Mouse (Mus musculus) urinary bladder, postnatal 25 days (tissue): Measurements from ENCODE around the gene Efna2.
"Not testable (repeated sequence)": the region's sequence is repeated elsewhere in the genome, so short reads cannot be mapped to it uniquely, and the experiment has no call there.

Experiments
- DNase-seq: peaks from one replicate; pipeline ENCODE4 v3.0.0; 2022; ENCODE audit warnings: low spot score

Gene Efna2

GRCm38 (mm10) chr10:80190491-80191051 is 11.3 kb downstream of the Efna2 start:
- no peak for DNase-seq

GRCm38 (mm10) chr10:80193976-80194375 is 14.7 kb downstream of the Efna2 start:
- no peak for DNase-seq

GRCm38 (mm10) chr10:80194441-80194840 is 15.2 kb downstream of the Efna2 start:
- no peak for DNase-seq

DNA sequence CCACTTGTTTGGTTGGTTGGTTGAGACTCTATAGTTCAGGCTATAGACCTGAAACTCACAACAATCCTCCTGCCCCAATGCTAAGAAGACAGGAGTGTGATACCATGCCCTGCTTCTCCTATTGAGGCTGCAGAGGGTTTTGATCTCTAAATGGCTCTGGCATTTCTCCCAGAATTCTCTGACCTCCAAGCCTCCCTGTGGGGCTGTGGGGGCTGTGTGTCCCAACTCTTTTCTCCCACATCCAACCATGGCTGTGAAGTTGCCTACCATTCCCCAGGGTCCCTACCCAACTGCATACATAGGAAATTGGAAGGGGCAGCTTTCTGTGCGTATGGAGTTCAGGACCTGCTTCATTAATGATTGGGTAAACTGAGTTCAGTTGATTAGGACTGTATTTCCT is 16.9 kb downstream of the Efna2 start:
- DNase-seq: no peak

- DNase-seq: no peak
Measured at GRCm38 (mm10) chr10:80196778-80197581, 17.7 kb downstream of the Efna2 start.

DNA sequence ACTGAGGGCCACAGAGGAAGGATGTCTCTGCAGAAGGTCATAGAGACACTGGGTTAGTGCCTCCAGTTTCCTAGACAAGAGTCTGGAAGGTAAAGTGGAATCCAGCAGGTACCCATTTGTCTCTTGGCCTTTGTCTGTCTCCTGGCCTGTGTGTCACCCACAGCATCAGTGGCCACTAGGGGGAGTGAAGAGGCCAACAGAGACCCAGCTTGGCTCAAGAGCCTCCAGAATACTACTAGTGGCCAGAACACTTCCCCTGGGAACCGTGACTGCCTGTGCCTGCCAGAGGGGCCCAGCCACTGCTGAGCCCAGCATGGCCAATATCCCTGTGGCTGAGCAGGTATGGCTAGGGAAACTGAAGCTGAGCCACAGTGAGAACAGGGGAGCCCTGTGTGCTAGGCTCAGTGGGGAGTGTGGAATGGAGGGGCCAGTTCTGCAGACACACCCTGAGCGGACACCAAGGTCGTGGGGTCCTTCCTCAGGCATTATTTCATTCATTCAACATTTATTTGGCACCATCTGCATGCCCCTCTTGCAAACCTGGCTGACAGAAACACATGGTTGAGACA is 20.2 kb downstream of the Efna2 start:
- DNase-seq: peak; percentile 75

DNA sequence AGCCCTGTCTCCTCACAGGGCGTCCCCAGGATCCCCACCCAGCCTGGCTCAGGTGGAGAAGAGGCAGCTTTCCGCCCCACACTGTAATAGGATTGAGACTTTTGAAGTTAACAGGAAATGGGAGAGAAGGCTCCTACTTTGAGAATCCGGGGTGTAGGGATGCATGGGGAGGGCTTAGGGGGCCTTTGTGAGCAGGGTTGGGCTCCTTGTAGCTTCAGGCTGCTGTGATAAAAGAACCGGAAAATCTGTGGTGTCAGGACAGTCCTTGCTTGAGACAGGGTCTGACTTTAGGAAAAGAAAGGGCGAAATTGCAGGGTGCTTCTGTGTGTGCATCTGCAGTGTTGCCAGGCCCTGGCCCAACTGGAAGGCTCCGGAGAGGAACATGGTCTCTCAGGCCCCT is 21.2 kb downstream of the Efna2 start:
- DNase-seq: no peak

DNA sequence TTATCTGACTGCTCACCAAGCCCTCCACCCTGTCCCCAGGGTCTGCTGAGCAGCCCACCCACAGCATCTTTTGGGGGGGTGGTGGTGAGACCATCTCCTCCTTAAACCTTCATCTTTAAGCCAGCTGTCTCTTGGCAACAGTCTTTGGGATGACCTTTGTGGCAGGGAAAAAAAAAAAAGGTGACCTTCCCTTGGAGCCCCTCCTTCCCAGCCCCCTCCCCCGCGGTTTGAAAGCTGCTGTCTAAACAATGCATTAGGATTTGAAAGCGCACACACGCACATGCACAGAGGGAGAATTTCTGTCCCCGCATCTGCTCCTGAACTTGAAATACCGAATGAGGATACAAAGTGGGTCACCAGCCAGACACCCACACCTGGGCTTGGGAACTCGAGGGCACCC is 24.8 kb downstream of the Efna2 start:
- DNase-seq: no peak

DNA sequence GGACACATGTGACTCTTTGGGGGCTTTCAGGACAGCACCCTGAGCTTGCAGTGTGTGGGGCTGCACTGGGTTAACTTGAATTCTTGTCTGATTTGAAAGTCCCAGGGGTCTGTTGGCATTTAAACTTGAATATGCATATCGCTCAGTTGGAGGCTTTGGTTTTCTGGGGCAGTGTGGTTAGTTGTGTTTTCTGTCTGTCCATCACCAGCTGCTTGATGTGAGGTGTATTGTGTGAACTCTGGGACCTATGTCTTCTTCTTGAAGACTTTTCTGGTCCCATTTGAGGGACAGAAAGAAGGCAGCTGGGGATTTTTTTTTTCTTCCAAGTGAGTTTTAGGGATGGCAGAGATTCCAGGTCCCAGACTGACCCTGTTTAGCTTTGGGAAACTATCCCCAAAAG is 27.9 kb downstream of the Efna2 start:
- no peak for DNase-seq

DNA sequence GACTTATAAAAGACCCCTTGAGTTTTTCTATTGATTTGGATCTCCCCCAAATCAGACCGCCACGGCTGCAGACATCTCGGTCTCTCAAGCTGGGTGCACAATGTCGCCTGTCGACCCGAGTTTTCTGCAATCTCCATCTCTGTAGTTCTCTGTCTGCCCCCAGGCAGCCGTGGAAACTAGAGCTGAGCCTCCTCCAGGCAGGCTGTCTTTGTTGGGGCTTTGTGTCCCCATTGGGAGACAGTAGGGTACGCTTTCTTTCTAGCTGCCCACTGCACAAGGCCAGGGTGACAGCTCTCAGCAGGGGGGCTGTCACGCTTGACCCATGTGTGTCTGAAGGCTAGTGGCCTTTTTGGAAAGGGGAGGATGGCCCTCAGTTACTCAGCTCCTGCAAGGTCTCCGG is 28.4 kb downstream of the Efna2 start:
- DNase-seq: no peak

GRCm38 (mm10) chr10:80208248-80208647 is 29.0 kb downstream of the Efna2 start:
- DNase-seq: no peak

DNA sequence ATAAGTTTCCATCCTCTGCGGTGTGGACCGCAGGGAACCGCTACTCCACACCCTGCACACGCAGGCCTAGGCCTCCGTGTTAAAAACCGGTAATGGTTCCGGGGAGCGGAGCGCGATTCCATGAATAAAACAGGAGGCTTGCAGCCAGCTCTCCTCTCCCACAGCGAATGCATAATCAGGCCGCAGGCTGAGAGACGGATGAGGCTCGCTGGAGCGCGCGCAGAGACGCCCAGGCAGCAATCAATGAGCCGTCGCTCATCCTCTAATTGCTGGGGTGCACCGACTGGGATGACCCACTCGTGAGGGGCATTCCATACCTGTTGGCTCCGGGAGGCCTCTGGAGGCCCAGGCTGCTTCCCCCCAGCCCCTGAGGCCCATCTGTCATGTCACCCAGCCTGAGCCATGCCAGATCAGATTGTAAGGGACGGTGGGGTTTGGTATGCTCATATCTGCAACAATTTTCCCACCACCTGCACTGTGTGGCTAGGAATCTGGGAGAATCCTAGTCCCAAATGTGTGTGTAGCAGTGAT is 29.6 kb downstream of the Efna2 start:
- DNase-seq: no peak

DNA sequence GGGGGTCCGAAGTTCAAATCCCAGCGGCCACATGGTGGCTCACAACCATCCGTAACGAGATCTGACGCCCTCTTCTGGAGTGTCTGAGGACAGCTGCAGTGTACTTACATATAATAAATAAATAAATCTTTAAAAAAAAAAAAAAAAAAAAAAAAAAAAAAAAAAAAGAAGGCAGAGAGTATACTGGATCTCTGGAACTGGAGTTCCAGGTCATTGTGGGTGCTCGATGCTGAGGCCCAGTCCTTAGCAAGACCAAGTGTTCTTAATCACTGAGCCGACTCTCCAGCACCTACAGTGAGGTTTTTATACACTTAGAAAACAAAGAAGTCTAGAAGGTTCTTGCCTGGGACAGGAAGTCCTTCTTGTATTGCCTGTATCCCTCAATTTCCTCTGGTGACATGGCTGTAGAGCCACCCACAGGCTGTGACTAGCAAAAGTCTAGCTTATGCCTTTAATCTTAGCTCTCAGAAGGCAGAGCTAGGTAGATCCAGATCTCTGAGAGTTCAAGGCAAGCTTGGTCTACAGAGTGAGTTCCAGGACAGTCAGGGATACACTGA is 32.3 kb downstream of the Efna2 start:
- not testable (repeated sequence) for DNase-seq

DNA sequence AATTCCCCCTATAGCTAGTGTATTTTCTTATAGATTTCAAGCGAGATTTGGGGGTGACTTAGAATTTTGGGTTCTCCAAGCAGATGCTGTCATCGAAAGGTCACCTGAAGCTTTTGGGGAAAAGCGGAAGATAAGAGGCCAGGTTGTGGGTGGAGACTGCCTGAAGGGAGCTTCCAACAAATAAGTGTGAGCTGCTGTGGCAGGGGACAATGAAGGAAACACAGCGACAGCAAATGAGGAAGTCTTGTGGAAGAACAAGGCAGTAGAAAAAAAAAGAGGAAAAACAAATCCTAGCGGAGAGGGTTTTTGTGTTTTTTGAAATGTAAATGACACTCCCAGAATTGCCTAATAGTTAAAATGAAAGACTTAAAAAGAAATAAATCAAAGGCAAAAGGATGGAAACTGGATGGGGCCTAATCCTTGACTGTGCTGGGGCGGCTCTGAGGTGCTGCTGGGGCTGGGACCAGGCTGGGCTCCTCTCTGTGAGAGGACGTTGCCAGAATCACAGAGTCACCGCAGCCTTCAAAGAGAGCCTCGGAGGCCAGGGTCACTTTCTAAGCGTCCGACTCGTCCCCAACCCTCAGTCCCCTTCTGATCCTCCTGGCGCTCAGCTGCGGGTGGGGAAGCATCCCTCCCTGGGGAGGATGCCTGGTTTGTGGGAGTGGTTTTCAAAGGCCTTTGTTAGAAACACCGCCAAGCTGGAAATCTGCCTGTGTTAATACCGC is 35.9 kb downstream of the Efna2 start:
- DNase-seq: no peak

- DNase-seq: no peak
Measured at GRCm38 (mm10) chr10:80220676-80221075, 41.4 kb downstream of the Efna2 start.

- DNase-seq: not testable (repeated sequence)
Measured at GRCm38 (mm10) chr10:80223137-80223536, 43.9 kb downstream of the Efna2 start.

DNA sequence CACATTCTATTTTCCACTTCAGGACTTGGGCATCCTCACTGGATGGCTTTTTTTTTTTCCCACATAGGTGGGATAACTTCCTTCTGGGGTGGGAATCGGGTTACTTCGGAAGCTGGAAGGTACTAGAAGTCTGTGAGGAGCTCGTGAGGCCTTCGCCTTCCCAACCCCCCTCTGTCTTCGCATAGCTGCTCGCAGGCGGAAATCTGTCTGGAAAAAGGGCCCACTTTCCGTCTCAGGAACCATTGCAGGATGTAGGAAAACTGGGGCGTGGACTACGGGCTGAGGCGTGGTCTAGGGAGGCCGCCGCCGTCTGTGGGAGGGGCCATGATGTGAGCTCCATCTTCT is 46.8 kb downstream of the Efna2 start:
- DNase-seq: no peak

GRCm38 (mm10) chr10:80226416-80227165 is 47.3 kb downstream of the Efna2 start, which contains the start of gene Mum1:
Gene Mum1, plus strand, starts transcription at chr10:80226434.
- DNase-seq: peak; percentile 96

- no peak for DNase-seq
Measured at GRCm38 (mm10) chr10:80227166-80227539, 47.9 kb downstream of the Efna2 start.

DNA sequence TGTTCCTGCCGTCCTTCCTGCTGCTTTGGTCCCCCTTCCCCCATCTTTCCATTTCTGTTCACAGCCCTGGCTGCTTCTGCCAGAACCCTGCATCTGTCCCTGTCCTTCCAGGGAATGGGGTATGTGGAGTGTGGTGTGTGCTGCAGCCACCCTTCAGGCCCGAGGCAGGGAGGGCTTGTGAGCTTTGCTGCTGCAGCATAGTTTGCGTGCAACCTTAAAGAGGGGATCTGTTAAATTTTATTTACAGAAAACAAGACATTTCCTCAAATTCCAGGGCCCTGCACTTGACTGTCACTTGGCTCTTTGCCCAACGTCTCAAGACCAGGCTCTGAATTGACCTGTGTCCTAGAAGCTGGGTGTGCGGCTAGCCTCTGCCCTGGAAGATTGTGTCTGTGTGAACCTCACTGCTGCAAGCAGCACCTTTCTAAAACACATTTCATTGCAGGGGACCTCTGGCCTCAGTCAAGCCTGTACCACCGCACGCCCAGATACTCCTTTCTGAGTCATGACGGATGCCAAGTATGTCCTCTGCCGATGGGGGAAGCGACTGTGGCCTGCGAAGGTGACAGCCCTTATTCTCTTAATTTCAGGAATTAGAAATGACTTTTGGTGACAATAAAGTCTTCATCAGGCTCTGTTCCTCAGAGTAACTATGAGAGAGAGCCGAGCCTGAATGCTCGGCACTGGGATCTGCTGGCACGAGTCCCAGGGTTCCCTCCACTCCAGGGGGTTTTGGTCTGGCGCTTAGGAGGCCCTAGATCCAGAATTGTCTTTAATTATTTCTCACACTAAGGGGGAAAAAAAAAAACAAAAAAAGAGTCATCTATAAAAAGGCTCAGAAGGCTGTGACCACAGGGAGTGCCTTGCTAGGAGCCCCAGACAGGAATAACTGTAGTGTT is 48.8 kb downstream of the Efna2 start:
- no peak for DNase-seq
